Mouse (Mus musculus) midbrain, postnatal 0 days (tissue): ENCODE measurements around the gene Tnfsf10. TPM values are rescaled to one million over a fixed set of nuclear protein-coding genes. Genes with fewer than 3 reads are reported as not detected.
"Not testable (repeated sequence)": the region's sequence is repeated elsewhere in the genome, so short reads cannot be mapped to it uniquely, and the experiment has no call there.

Experiments used
- ATAC-seq: fragments of 200-750 bp; cut with Nextera tagmentation; 2 replicates; pipeline ENCODE4 v1.8.0; 2017; ENCODE audit warnings: moderate number of reproducible peaks, mild to moderate bottlenecking, moderate TSS enrichment, moderate library complexity; ENCODE audit not compliant: low FRiP score
- DNase-seq: peaks from one replicate; pipeline ENCODE4 v3.0.0-alpha.2; 2015; ENCODE audit warnings: low spot score
- H3K27ac ChIP-seq: fragments of 300-500 bp; sonication (generic); 2 replicates; pipeline ENCODE4 v1.5.1; 2014; ENCODE audit warnings: low read depth, mild to moderate bottlenecking, low read length, mixed read lengths
- H3K27me3 ChIP-seq: fragments of 300-500 bp; sonication (generic); 2 replicates; pipeline ENCODE4 v1.6.1; 2014; ENCODE audit warnings: low read length, control low read depth, mixed read lengths; ENCODE audit not compliant: insufficient read depth
- H3K36me3 ChIP-seq: fragments of 300-500 bp; sonication (generic); 2 replicates; pipeline ENCODE4 v1.6.1; 2014; ENCODE audit warnings: low read length, control low read depth, mixed read lengths; ENCODE audit not compliant: insufficient read depth
- H3K4me1 ChIP-seq: fragments of 300-500 bp; sonication (generic); 2 replicates; pipeline ENCODE4 v1.6.1; 2014; ENCODE audit warnings: mild to moderate bottlenecking, control low read depth, antibody characterized with exemption, low read length, mixed read lengths; ENCODE audit not compliant: insufficient read depth
- H3K4me2 ChIP-seq: fragments of 300-500 bp; sonication (generic); 2 replicates; pipeline ENCODE4 v1.6.1; 2014; ENCODE audit warnings: low read depth, mild to moderate bottlenecking, low read length, mixed read lengths; ENCODE audit not compliant: poor library complexity, severe bottlenecking
- H3K4me3 ChIP-seq: fragments of 300-500 bp; sonication (generic); 2 replicates; pipeline ENCODE4 v1.5.1; 2014; ENCODE audit warnings: low read depth, mild to moderate bottlenecking, low read length, moderate library complexity
- H3K9ac ChIP-seq: fragments of 300-500 bp; sonication (generic); replicated peaks from 2 replicates; pipeline ENCODE4 v1.6.1; 2014; ENCODE audit warnings: mild to moderate bottlenecking, low read length, moderate library complexity, mixed read lengths; ENCODE audit not compliant: poor library complexity, severe bottlenecking
- H3K9me3 ChIP-seq: fragments of 300-500 bp; sonication (generic); 2 replicates; pipeline ENCODE4 v1.6.1; 2016; ENCODE audit warnings: low read length, control low read depth
- CTCF ChIP-seq: IDR thresholded peaks from 2 replicates; pipeline ENCODE4 v1.5.1; 2016; ENCODE audit warnings: antibody characterized with exemption, mild to moderate bottlenecking
- WGBS: fragments of 180-500 bp; shearing (Covaris S2); extraction: QIAGEN DNeasy Blood & Tissue Kit; methylation state at CpG from one replicate; pipeline ENCODE4 v1.1.7; 2014; 5-methylcytosine and 5-hydroxymethylcytosine counted together
- polyA plus RNA-seq: library from polyadenylated mRNA; unstranded; fragments of >200 nt; fragmentation: Nextera tagmentation; extraction: Ambion mirVana; gene quantifications from 2 replicates; pipeline ENCODE4 v1.2.1, GENCODE M21; 2015
- total RNA-seq: library from RNA; depleted of rRNA; stranded (reverse); fragments of >200 nt; gene quantifications from 2 replicates; pipeline ENCODE4 v1.2.3, GENCODE M21; 2014

Tnfsf10 gene
- total and polyA plus RNA-seq, 2 experiments from 2014 or later = 0.27 to 3.3 TPM

- H3K36me3 ChIP-seq = no peaks in the 10 kb centered on the region
- no peak for TF ChIP-seq CTCF
- DNase-seq (no peak), ATAC-seq (no peak)
- no peak overlapping the region for H3K4me2 ChIP-seq
- H3K4me3 ChIP-seq = no peak overlapping the region
- no peaks in the 10 kb centered on the region for H3K9me3 ChIP-seq
- no peaks in the 10 kb centered on the region for H3K4me1 ChIP-seq
- H3K9ac ChIP-seq = no peak overlapping the region
- no peaks in the 10 kb centered on the region for H3K27me3 ChIP-seq
- 18% methylated on average over 7 of the region's 7 CpGs for WGBS
- no peak overlapping the region for H3K27ac ChIP-seq
Observed at GRCm38 (mm10) chr3:27272926-27273745, 43.7 kb upstream of the Tnfsf10 start.

- not testable (repeated sequence) for H3K36me3 ChIP-seq
- WGBS = 93% methylated on average over 14 of the region's 14 CpGs
Observed at GRCm38 (mm10) chr3:27279286-27279925, 37.4 kb upstream of the Tnfsf10 start.

GRCm38 (mm10) chr3:27280280-27280749 is 36.5 kb upstream of the Tnfsf10 start:
- WGBS = 62% methylated on average over 11 of the region's 11 CpGs
- no peak overlapping the region for H3K9ac ChIP-seq

More at GRCm38 (mm10) chr3:27279286-27279925, 37.4 kb upstream of the Tnfsf10 start:
- not testable (repeated sequence) for H3K4me3 ChIP-seq, ATAC-seq, H3K9ac ChIP-seq, H3K27me3 ChIP-seq, H3K9me3 ChIP-seq, H3K4me2 ChIP-seq, DNase-seq, H3K4me1 ChIP-seq, H3K27ac ChIP-seq

GRCm38 (mm10) chr3:27283071-27283713 is 33.6 kb upstream of the Tnfsf10 start:
- Histone ChIP-seq H3K27ac (no peak overlapping the region), H3K4me1 (no peaks in the 10 kb centered on the region)

More at GRCm38 (mm10) chr3:27280280-27280749, 36.5 kb upstream of the Tnfsf10 start:
- H3K4me1 ChIP-seq = no peaks in the 10 kb centered on the region
- no peak overlapping the region for H3K4me3 ChIP-seq
- no peaks in the 10 kb centered on the region for H3K36me3 ChIP-seq
- no peak for TF ChIP-seq CTCF
- no peaks in the 10 kb centered on the region for H3K9me3 ChIP-seq
- DNase-seq = no peak
- no peaks in the 10 kb centered on the region for H3K27me3 ChIP-seq
- no peak overlapping the region for H3K4me2 ChIP-seq
- no peak overlapping the region for H3K27ac ChIP-seq
- ATAC-seq = no peak

GRCm38 (mm10) chr3:27283796-27284195 is 33.0 kb upstream of the Tnfsf10 start:
- Histone ChIP-seq H3K4me2 (peak overlapping the region; percentile 64), H3K27ac (no peak overlapping the region), H3K27me3 (no peaks in the 10 kb centered on the region), H3K9me3 (no peaks in the 10 kb centered on the region), H3K9ac (0 out of 2 replicates have a peak overlapping the region, but pooled peaks have one; percentile 20), H3K4me3 (peak overlapping the region; percentile 28; the same call in 1 of the 2 replicates), H3K4me1 (no peaks in the 10 kb centered on the region), H3K36me3 (no peaks in the 10 kb centered on the region)
- TF ChIP-seq CTCF = no peak
- DNase-seq (no peak), ATAC-seq (no peak; the same call in 1 of the 2 replicates)
- 39% methylated on average over 7 of the region's 7 CpGs for WGBS

More at GRCm38 (mm10) chr3:27283071-27283713, 33.6 kb upstream of the Tnfsf10 start:
- H3K4me2 ChIP-seq = peak overlapping the region; percentile 64
- 2% methylated on average over 27 of the region's 27 CpGs for WGBS
- ATAC-seq = peak; percentile 63
- H3K36me3 ChIP-seq = no peaks in the 10 kb centered on the region
- 0 out of 2 replicates have a peak overlapping the region, but pooled peaks have one; percentile 20 for H3K9ac ChIP-seq
- TF ChIP-seq CTCF = no peak
- no peaks in the 10 kb centered on the region for H3K9me3 ChIP-seq
- no peaks in the 10 kb centered on the region for H3K27me3 ChIP-seq
- H3K4me3 ChIP-seq = peak overlapping the region; percentile 28
- peak; percentile 19 for DNase-seq
